Mouse (Mus musculus): ENCODE data around the gene Tnip3. TPM values are rescaled to one million over a fixed set of nuclear protein-coding genes. Genes with fewer than 3 reads are reported as not detected.

The Tnip3 gene
- polyA plus RNA-seq, 1 experiment, result not detected

DNA sequence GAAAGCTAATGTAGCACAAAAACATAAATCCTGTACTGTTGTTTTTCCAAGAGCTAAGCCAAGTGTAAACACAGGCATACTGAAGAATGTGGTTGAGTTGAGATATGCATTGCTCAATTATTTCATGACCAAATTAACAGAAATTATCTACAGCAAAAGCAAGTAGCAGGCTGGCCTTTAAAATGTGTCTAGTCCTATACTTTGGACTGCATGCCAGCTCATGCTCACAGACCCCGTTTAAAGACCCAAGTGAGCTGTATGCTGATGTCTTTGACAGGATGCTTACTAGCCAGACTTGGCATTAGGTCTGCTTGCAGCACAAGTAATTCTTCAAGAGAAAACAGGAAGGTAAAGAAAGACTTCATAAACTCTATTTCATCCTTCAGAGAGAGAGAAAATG, 75.8 kb downstream of the Tnip3 start:
- no peak for TF ChIP-seq CTCF (IDR thresholded peaks at IDR 0.05; ENCODE audit: low read depth, low read length)
- no peak for TF ChIP-seq POLR2A (IDR thresholded peaks at IDR 0.05; ENCODE audit: insufficient read depth, low read length)
- no peak for TF ChIP-seq EP300 (IDR thresholded peaks at IDR 0.05; ENCODE audit: insufficient read depth, low read depth, low read length)
- Histone ChIP-seq H3K4me1 (ENCODE audit: control insufficient read depth, insufficient read depth, low read length) (peaks cover 2% of the 10 kb centered on the region), H3K9ac (ENCODE audit: low read depth, poor library complexity, severe bottlenecking) (no peak overlapping the region)

DNA sequence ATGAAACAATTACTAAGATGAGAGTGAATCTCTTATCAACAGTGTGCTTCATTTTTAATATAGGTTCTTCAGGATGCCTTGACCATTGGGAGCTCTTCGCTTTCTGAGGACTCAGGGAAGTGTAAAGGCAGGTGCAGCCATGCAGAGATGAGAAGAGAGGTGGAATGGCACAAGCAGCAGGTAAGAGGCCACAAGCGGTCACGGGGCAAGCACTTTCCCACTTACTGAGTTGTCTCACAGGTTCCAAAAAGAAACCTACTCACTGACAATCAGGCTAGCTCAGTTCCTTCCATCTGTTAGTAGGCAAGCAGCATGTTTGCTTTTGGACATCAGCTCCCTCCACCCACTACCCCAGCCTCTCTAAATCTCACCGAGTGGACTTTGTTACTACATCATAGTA, 80.7 kb downstream of the Tnip3 start:
- Histone ChIP-seq H3K9ac (ENCODE audit: low read depth, poor library complexity, severe bottlenecking) (no peak overlapping the region), H3K27me3 (ENCODE audit: control insufficient read depth, insufficient read depth, low read length, poor library complexity, severe bottlenecking) (no peaks in the 10 kb centered on the region), H3K9me3 (replicated peaks; ENCODE audit: control insufficient read depth, insufficient read depth, low read length, poor library complexity, severe bottlenecking) (no peaks in the 10 kb centered on the region), H3K27ac (ENCODE audit: insufficient read depth, low read length) (no peak overlapping the region), H3K4me1 (ENCODE audit: control insufficient read depth, insufficient read depth, low read length) (no peaks in the 10 kb centered on the region), H3K36me3 (ENCODE audit: control insufficient read depth, insufficient read depth, low read length, poor library complexity, severe bottlenecking) (no peaks in the 10 kb centered on the region), H3K4me3 (ENCODE audit: low read depth, low read length) (no peak overlapping the region)
- TF ChIP-seq CTCF (IDR thresholded peaks at IDR 0.05; ENCODE audit: low read depth, low read length) (no peak), POLR2A (IDR thresholded peaks at IDR 0.05; ENCODE audit: insufficient read depth, low read length) (no peak), EP300 (IDR thresholded peaks at IDR 0.05; ENCODE audit: insufficient read depth, low read depth, low read length) (no peak)

More for the DNA sequence above, 75.8 kb downstream of the Tnip3 start:
- no peak overlapping the region for H3K4me3 ChIP-seq (ENCODE audit: low read depth, low read length)
- no peaks in the 10 kb centered on the region for H3K36me3 ChIP-seq (ENCODE audit: control insufficient read depth, insufficient read depth, low read length, poor library complexity, severe bottlenecking)
- no peak overlapping the region for H3K27ac ChIP-seq (ENCODE audit: insufficient read depth, low read length)
- no peaks in the 10 kb centered on the region for H3K27me3 ChIP-seq (ENCODE audit: control insufficient read depth, insufficient read depth, low read length, poor library complexity, severe bottlenecking)
- H3K9me3 ChIP-seq (replicated peaks; ENCODE audit: control insufficient read depth, insufficient read depth, low read length, poor library complexity, severe bottlenecking), result no peaks in the 10 kb centered on the region

DNA sequence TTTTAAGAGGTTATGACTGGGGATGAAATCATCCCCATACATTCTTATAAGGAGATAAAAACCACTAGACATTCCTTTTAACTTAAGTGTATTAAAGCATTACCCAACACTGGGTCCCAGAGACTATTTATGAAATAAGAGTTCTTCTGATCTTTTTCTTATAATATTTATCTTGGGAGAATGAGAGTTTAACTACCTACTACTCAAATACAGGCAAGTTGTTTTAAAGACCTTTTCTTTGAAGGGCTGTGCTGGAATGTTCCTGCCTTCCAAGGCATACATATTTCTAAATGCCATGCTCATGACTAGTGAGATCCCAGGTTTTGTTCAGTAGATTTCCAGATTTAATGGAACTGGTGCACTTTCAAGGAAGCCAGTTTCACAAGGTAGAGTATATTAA, 81.8 kb downstream of the Tnip3 start:
- H3K9me3 ChIP-seq (replicated peaks; ENCODE audit: control insufficient read depth, insufficient read depth, low read length, poor library complexity, severe bottlenecking), result no peaks in the 10 kb centered on the region
- H3K4me3 ChIP-seq (ENCODE audit: low read depth, low read length), result no peak overlapping the region
- no peak for TF ChIP-seq CTCF (IDR thresholded peaks at IDR 0.05; ENCODE audit: low read depth, low read length)
- H3K27me3 ChIP-seq (ENCODE audit: control insufficient read depth, insufficient read depth, low read length, poor library complexity, severe bottlenecking), result no peaks in the 10 kb centered on the region
- H3K36me3 ChIP-seq (ENCODE audit: control insufficient read depth, insufficient read depth, low read length, poor library complexity, severe bottlenecking), result no peaks in the 10 kb centered on the region
- H3K27ac ChIP-seq (ENCODE audit: insufficient read depth, low read length), result no peak overlapping the region
- H3K4me1 ChIP-seq (ENCODE audit: control insufficient read depth, insufficient read depth, low read length), result no peaks in the 10 kb centered on the region
- no peak overlapping the region for H3K9ac ChIP-seq (ENCODE audit: low read depth, poor library complexity, severe bottlenecking)

DNA sequence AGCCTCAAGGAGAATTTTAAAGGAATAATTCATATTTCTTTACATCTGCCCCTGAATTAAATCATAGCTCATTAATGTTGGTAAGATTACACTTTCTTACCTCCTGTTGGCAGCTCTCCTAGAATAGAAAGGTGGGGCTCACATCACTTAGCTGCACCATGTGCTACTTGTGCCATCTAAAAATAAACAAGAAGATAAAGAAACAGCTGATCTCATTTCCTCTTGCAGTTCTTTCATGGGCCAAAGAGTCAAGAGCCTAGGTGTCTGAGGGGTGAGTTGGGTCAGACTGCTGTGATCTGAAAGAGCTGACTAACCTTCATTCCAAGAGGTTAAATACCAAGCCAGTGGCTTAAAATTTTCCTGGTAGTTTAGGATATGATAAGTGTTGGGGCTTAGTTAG, 86.7 kb downstream of the Tnip3 start:
- Histone ChIP-seq H3K9me3 (replicated peaks; ENCODE audit: control insufficient read depth, insufficient read depth, low read length, poor library complexity, severe bottlenecking) (no peaks in the 10 kb centered on the region), H3K9ac (ENCODE audit: low read depth, poor library complexity, severe bottlenecking) (no peak overlapping the region), H3K27ac (ENCODE audit: insufficient read depth, low read length) (no peak overlapping the region), H3K4me1 (ENCODE audit: control insufficient read depth, insufficient read depth, low read length) (no peaks in the 10 kb centered on the region), H3K4me3 (ENCODE audit: low read depth, low read length) (no peak overlapping the region), H3K36me3 (ENCODE audit: control insufficient read depth, insufficient read depth, low read length, poor library complexity, severe bottlenecking) (no peaks in the 10 kb centered on the region), H3K27me3 (ENCODE audit: control insufficient read depth, insufficient read depth, low read length, poor library complexity, severe bottlenecking) (no peaks in the 10 kb centered on the region; the same call in 1 of the 2 replicates)
- TF ChIP-seq POLR2A (IDR thresholded peaks at IDR 0.05; ENCODE audit: insufficient read depth, low read length) (no peak), EP300 (IDR thresholded peaks at IDR 0.05; ENCODE audit: insufficient read depth, low read depth, low read length) (no peak), CTCF (IDR thresholded peaks at IDR 0.05; ENCODE audit: low read depth, low read length) (no peak)

DNA sequence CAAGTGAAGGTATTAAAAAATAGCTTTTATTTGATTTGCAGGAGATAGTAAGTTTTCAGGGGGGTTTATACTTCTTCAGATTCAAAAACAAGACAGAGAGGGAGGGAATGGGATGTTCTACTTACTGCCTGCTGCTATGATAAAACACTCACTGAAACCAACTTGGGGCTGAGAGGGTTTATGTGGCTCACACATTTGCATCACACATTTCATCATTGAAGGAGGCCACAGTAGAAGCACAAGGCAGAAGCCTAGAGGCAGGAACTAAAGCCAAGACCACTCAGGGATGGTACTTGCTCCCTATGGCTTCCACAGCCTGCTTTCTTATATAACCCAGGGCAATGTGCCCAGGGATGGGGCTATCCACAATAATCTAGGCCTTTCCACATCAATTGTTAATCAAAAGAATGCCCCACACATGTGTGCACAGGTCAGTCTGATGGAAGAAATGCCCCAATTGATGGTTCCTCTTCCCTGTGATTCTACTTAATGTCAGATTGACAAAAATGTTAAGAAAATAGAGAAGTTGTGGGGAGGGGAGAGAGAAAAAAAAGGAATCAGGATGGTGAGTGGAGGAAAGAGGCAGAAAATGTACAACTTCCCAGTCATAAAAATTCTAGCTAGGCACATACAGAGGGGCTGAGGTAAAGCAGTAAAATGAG, 88.9 kb downstream of the Tnip3 start:
- no peaks in the 10 kb centered on the region for H3K4me1 ChIP-seq (ENCODE audit: control insufficient read depth, insufficient read depth, low read length)
- no peak overlapping the region for H3K27ac ChIP-seq (ENCODE audit: insufficient read depth, low read length)
- H3K27me3 ChIP-seq (ENCODE audit: control insufficient read depth, insufficient read depth, low read length, poor library complexity, severe bottlenecking), result no peaks in the 10 kb centered on the region; the same call in 1 of the 2 replicates
- H3K4me3 ChIP-seq (ENCODE audit: low read depth, low read length), result no peak overlapping the region
- TF ChIP-seq POLR2A (IDR thresholded peaks at IDR 0.05; ENCODE audit: insufficient read depth, low read length), result no peak
- no peak for TF ChIP-seq EP300 (IDR thresholded peaks at IDR 0.05; ENCODE audit: insufficient read depth, low read depth, low read length)
- no peak for TF ChIP-seq CTCF (IDR thresholded peaks at IDR 0.05; ENCODE audit: low read depth, low read length)
- no peaks in the 10 kb centered on the region for H3K36me3 ChIP-seq (ENCODE audit: control insufficient read depth, insufficient read depth, low read length, poor library complexity, severe bottlenecking)
- H3K9me3 ChIP-seq (replicated peaks; ENCODE audit: control insufficient read depth, insufficient read depth, low read length, poor library complexity, severe bottlenecking), result no peaks in the 10 kb centered on the region
- no peak overlapping the region for H3K9ac ChIP-seq (ENCODE audit: low read depth, poor library complexity, severe bottlenecking)

DNA sequence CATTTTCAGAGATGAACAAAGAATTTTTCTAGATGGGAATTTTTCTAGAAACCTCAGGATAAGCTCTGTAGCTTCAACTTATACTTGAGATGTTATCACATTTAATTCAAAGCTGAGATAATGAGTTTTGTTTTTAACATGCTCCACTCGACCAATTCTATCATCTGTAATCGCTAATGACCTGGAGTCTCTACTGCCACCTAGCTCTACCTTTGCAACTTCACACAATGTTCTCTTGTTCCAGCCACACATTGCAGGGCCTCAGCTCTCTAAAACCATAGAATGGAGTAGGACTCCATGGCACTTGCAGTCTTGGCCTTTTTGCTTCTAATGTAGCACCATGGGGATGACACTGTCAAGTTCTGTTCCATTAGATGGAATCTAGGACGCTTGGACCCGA, 90.5 kb downstream of the Tnip3 start:
- H3K27ac ChIP-seq (ENCODE audit: insufficient read depth, low read length), result no peak overlapping the region
- H3K4me1 ChIP-seq (ENCODE audit: control insufficient read depth, insufficient read depth, low read length), result no peaks in the 10 kb centered on the region
- no peaks in the 10 kb centered on the region for H3K9me3 ChIP-seq (replicated peaks; ENCODE audit: control insufficient read depth, insufficient read depth, low read length, poor library complexity, severe bottlenecking)
- no peaks in the 10 kb centered on the region; the same call in 1 of the 2 replicates for H3K27me3 ChIP-seq (ENCODE audit: control insufficient read depth, insufficient read depth, low read length, poor library complexity, severe bottlenecking)
- no peaks in the 10 kb centered on the region for H3K36me3 ChIP-seq (ENCODE audit: control insufficient read depth, insufficient read depth, low read length, poor library complexity, severe bottlenecking)
- no peak for TF ChIP-seq EP300 (IDR thresholded peaks at IDR 0.05; ENCODE audit: insufficient read depth, low read depth, low read length)
- no peak overlapping the region for H3K4me3 ChIP-seq (ENCODE audit: low read depth, low read length)
- no peak overlapping the region for H3K9ac ChIP-seq (ENCODE audit: low read depth, poor library complexity, severe bottlenecking)
